Mouse (Mus musculus): ENCODE measurements around the gene Tfeb.

DNA sequence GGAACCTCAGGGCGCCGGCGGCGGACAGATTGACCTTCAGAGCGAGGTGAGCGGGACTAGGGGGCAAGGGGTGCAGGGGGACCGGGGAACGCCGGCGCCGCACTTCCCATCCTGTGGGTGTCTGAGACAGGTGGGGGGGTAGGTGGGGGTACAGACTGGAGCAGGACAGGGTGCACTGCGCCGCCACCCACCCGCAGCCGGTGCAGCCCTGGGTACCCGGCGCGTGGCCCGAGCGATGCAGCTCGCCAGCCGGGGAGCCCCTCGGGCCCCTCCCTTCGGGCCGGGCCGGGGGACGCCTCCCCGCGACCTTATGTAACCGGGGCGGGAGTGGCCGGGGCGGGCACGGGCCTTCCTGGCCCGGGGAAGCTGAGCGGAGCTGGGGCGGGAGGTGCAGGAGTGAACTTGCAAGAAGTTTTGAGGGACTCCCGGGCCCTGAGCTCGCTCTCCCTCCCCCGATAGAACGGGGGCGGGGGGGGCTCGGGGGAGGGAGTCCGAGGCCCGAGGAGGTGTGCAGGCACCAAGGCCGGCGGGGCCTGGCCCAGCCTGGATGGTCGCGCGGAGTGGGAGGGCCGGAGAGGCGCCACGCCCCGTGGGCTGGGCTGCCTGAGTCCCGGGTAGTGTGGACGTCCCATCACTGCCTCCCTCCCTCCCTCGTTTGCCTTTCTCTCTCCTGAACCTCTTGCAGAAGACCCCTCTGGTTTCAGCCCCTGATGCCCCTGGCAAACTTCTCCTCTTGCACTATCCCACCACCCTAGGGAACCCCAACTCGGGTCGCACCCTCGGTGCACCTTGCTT is 638 bp downstream of the Tfeb start:
- TF ChIP-seq POLR2A (IDR thresholded peaks at IDR 0.05; ENCODE audit: borderline replicate concordance, extremely low read depth, low read depth, low read length) (peak; percentile 68; the same call in 1 of the 2 replicates), CTCF (IDR thresholded peaks at IDR 0.05; ENCODE audit: insufficient read depth, low read length) (no peak)
